ENCODE assay signal across 12 mouse cellular contexts in genomic region chr8:119897933-119898332, GRCm38 (mm10). TPM values are rescaled to one million over a fixed set of nuclear protein-coding genes. Genes with fewer than 3 reads are reported as not detected.
DNase-seq lines count a peak whose midpoint lies in the region; ATAC-seq and TF ChIP-seq lines count a peak whose summit lies in the region.
"Had no signal": no experiment of that assay in that cellular context is flagged by ENCODE, and none has a peak within 500 bp of the region (broad histone marks: within the 10 kb centered on the region; RNA-seq: fewer than 3 reads in every experiment).

No protein-coding gene starts in this region.

- H3K27me3 ChIP-seq in lung, embryonic 14.5 days (ENCODE audit: insufficient read depth, low read length): peaks cover 13% of the 10 kb centered on the region
- peaks cover 42% of the 10 kb centered on the region for H3K27me3 ChIP-seq in megakaryocyte, embryonic 14.5 days (replicated peaks)

- WGBS in lung, embryonic 14.5 days: 11% methylated on average over 13 of the region's 13 CpGs

- H3K4me2 ChIP-seq in lung, embryonic 14.5 days: no peak overlapping the region

- no peak overlapping the region for H3K27ac ChIP-seq in lung, embryonic 14.5 days (ENCODE audit: low read depth)
- H3K27ac ChIP-seq in gastrocnemius, adult 2 months: no peak overlapping the region

- TF ChIP-seq CTCF in lung, embryonic 14.5 days (IDR thresholded peaks at IDR 0.05; ENCODE audit: low read depth): no peak
- TF ChIP-seq CTCF in gastrocnemius, adult 2 months (IDR thresholded peaks at IDR 0.05): no peak

- H3K4me1 ChIP-seq in lung, embryonic 14.5 days (ENCODE audit: insufficient read depth): no peaks in the 10 kb centered on the region
- H3K4me1 ChIP-seq in megakaryocyte, embryonic 14.5 days: peaks cover 23% of the 10 kb centered on the region

- DNase-seq in adrenal gland, adult 2 months: peak; percentile 62
- no peak for DNase-seq in adrenal gland, adult 8-10 months
- DNase-seq in lung, embryonic 14.5 days: no peak
- no peak for DNase-seq in lung, postnatal 14 days
- DNase-seq in frontal cortex, postnatal 36 days (ENCODE audit: low spot score in 2 of 2): no peak
- no peak for DNase-seq in gastrocnemius, adult 2 months
- DNase-seq in spleen, postnatal 4 days (ENCODE audit: low spot score in 2 of 2): no peak
- DNase-seq: cerebellum, adult 18-20 months; right cerebral cortex, adult 18-20 months had no signal

- no peak overlapping the region for H3K4me3 ChIP-seq in lung, embryonic 14.5 days (ENCODE audit: low read depth, low read length)
- H3K4me3 ChIP-seq in megakaryocyte, embryonic 14.5 days (replicated peaks): peak overlapping the region; percentile 82
- no peak overlapping the region for H3K4me3 ChIP-seq in gastrocnemius, adult 2 months
- H3K4me3 ChIP-seq: erythroblast, embryonic 14.5 days had no signal

- H3K36me3 ChIP-seq in lung, embryonic 14.5 days (ENCODE audit: insufficient read depth): no peaks in the 10 kb centered on the region
- H3K36me3 ChIP-seq in megakaryocyte, embryonic 14.5 days (replicated peaks; ENCODE audit: low read length): no peaks in the 10 kb centered on the region

- H3K9me3 ChIP-seq in lung, embryonic 14.5 days (ENCODE audit: low read depth, low read length): no peaks in the 10 kb centered on the region
- no peaks in the 10 kb centered on the region for H3K9me3 ChIP-seq in megakaryocyte, embryonic 14.5 days

- ATAC-seq in lung, embryonic 14.5 days (ENCODE audit: insufficient read depth): peak; percentile 11; the same call in 1 of the 2 replicates

- intact Hi-C loops in gastrocnemius, adult 2 months (cut with DNase I): no loop called here

- H3K9ac ChIP-seq in lung, embryonic 14.5 days: no peak overlapping the region

RNA-seq across cellular contexts. Expression of gene Usp10, which starts 12.2 kb away (rescaled TPM):
- total RNA-seq in adrenal gland, adult 2 months (2021): 100 to 1,000 TPM in 1 of 2 experiments, 10 to 100 TPM in 1; 93.9 to 133 TPM
- 64.7 and 96.5 TPM in 2 replicates for polyA plus RNA-seq in adrenal gland, adult 2 months (2012; rRNA removed)
- 100 to 1,000 TPM in 3 of 4 experiments, 10 to 100 TPM in 1; 88.6 to 130 (median 113) TPM for total RNA-seq in adrenal gland, adult 8-10 months (2022)
- 142 and 155 TPM in 2 replicates for polyA plus RNA-seq in lung, embryonic 14.5 days (2014; fragmentation: Nextera tagmentation; extraction: Ambion mirVana)
- polyA plus RNA-seq in megakaryocyte, embryonic 14.5 days (2012; ENCODE audit: insufficient read depth, low replicate concordance): 15.0 and 19.0 TPM in 2 replicates
- total RNA-seq in gastrocnemius, adult 2 months (2021): 10 to 100 TPM; 56.9 to 73.9 TPM

RNA-seq across cellular contexts. Expression of gene Gm20388, which starts 12.7 kb away (rescaled TPM):
- 1 to 10 TPM; 5.9 to 9.9 TPM for total RNA-seq in adrenal gland, adult 2 months (2021)
- 43.6 and 50.1 TPM in 2 replicates for polyA plus RNA-seq in adrenal gland, adult 2 months (2012; rRNA removed)
- total RNA-seq in adrenal gland, adult 8-10 months (2022): 10 to 100 TPM in 1 of 4 experiments, 1 to 10 TPM in 3; 1.7 to 16.9 (median 5.8) TPM
- not detected in 2 replicates for polyA plus RNA-seq in lung, embryonic 14.5 days (2014; fragmentation: Nextera tagmentation; extraction: Ambion mirVana)
- 111 and 175 TPM in 2 replicates for polyA plus RNA-seq in megakaryocyte, embryonic 14.5 days (2012; ENCODE audit: insufficient read depth, low replicate concordance)
- total RNA-seq in gastrocnemius, adult 2 months (2021): 10 to 100 TPM in 1 of 2 experiments, 1 to 10 TPM in 1; 6.1 to 15.0 TPM
- total RNA-seq: layer of hippocampus, postnatal 14 days had no signal

RNA-seq across cellular contexts. Expression of gene Klhl36, which starts 35.9 kb away (rescaled TPM):
- total RNA-seq in adrenal gland, adult 2 months (2021): 10 to 100 TPM in 1 of 2 experiments, 1 to 10 TPM in 1; 4.3 to 11.3 TPM
- polyA plus RNA-seq in adrenal gland, adult 2 months (2012; rRNA removed): 19.8 and 25.5 TPM in 2 replicates
- total RNA-seq in adrenal gland, adult 8-10 months (2022): 10 to 100 TPM in 3 of 4 experiments, 1 to 10 TPM in 1; 8.4 to 13.8 (median 11.8) TPM
- polyA plus RNA-seq in lung, embryonic 14.5 days (2014; fragmentation: Nextera tagmentation; extraction: Ambion mirVana): 11.5 and 11.8 TPM in 2 replicates
- 5.2 and 14.1 TPM in 2 replicates for polyA plus RNA-seq in megakaryocyte, embryonic 14.5 days (2012; ENCODE audit: insufficient read depth, low replicate concordance)
- total RNA-seq in gastrocnemius, adult 2 months (2021): 1 to 10 TPM in 1 of 2 experiments, under 1 TPM in 1; 0.71 to 1.1 TPM

RNA-seq across cellular contexts. Expression of gene Cotl1, which starts 57.6 kb away (rescaled TPM):
- total RNA-seq in adrenal gland, adult 2 months (2021): 10 to 100 TPM; 45.4 to 50.4 TPM
- polyA plus RNA-seq in adrenal gland, adult 2 months (2012; rRNA removed): 156 TPM in 2 replicates
- total RNA-seq in adrenal gland, adult 8-10 months (2022): 10 to 100 TPM; 38.1 to 64.0 (median 54.4) TPM
- polyA plus RNA-seq in lung, embryonic 14.5 days (2014; fragmentation: Nextera tagmentation; extraction: Ambion mirVana): 201 and 204 TPM in 2 replicates
- 413 and 593 TPM in 2 replicates for polyA plus RNA-seq in megakaryocyte, embryonic 14.5 days (2012; ENCODE audit: insufficient read depth, low replicate concordance)
- total RNA-seq in gastrocnemius, adult 2 months (2021): 1 to 10 TPM; 3.2 to 7.4 TPM
